Mouse (Mus musculus) embryo, embryonic 10 days (tissue): Measurements from ENCODE around the gene Fkbp4.
"Not testable (repeated sequence)": the region's sequence is repeated elsewhere in the genome, so short reads cannot be mapped to it uniquely, and the experiment has no call there.

Experiments
- DNase-seq: peaks from one replicate; pipeline ENCODE4 v3.0.0-alpha.2; 2015; ENCODE audit warnings: low spot score

The Fkbp4 gene

GRCm38 (mm10) chr6:128390683-128391082 lies 47.8 kb downstream of the Fkbp4 start:
- DNase-seq, result no peak

DNA sequence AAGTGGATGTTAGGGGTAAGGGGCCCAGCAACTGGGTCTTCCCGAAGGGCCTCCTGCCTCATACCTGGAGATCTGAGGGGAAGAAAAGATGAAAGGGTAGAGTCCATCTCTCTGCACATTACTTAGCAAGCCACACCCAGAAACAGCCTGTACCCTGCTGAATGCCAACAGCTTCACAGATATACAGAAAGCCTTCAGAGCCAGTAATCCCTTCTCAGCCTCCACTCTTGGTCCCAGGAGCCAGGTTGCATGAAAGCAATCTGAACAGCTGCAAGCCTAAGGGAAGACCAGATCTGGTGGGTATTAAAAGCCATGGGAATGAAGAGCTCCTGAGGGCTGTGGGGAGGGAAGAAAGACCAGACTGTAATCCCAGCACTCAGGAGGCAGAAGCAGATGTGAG lies 49.3 kb downstream of the Fkbp4 start:
- DNase-seq, result no peak

DNA sequence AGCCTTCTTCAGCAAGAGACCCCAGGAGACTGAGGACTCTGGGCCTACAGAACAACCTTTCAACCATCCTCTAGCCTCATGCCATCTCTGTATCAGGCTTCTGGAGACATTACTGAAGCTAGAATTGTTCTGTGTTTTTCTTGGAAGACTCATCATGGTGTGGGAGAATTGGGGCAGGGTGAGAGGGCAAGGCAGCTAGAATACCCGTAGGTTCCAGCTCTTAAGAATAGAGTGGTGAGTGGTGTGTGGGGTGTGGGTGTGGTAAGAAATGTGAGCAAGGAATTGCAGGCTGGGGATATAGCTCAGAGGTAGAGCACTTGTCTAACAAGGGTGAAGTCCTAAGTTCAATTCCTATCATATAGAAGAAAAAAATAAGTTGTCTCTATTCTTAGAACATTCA lies 53.5 kb downstream of the Fkbp4 start:
- DNase-seq, result no peak

- DNase-seq, result no peak
Observed at GRCm38 (mm10) chr6:128383752-128384151, 54.7 kb downstream of the Fkbp4 start.

- no peak for DNase-seq
Observed at GRCm38 (mm10) chr6:128381254-128381653, 57.2 kb downstream of the Fkbp4 start.

- not testable (repeated sequence) for DNase-seq
Observed at GRCm38 (mm10) chr6:128380594-128381167, 57.8 kb downstream of the Fkbp4 start.
